Mouse (Mus musculus) liver, postnatal 0 days (tissue): Measurements from ENCODE around the gene Zfp935.
"Not testable (repeated sequence)": the region's sequence is repeated elsewhere in the genome, so short reads cannot be mapped to it uniquely, and the experiment has no call there.

ENCODE experiments used
- CTCF ChIP-seq: sonication (generic); IDR thresholded peaks from 2 replicates; pipeline ENCODE4 v1.5.1; 2016; ENCODE audit warnings: antibody characterized with exemption, low read depth
- EP300 ChIP-seq: IDR thresholded peaks from 2 replicates; pipeline ENCODE4 v1.6.1; 2016; ENCODE audit warnings: antibody characterized with exemption, low read depth, mild to moderate bottlenecking

GRCm38 (mm10) chr13:62510641-62511420, 47.5 kb downstream of the Zfp935 start:
- TF ChIP-seq CTCF, EP300: not testable (repeated sequence)
